Mouse (Mus musculus) embryonic fibroblast, embryonic 13.5 days (primary cell): ENCODE measurements around the gene Spa17.

Experiments used
- CTCF ChIP-seq: IDR thresholded peaks from 2 replicates; pipeline ENCODE4 v1.5.1; 2011; ENCODE audit warnings: mild to moderate bottlenecking, control low read depth, low read length, moderate library complexity, borderline replicate concordance; ENCODE audit not compliant: insufficient read depth
- POLR2A ChIP-seq: IDR thresholded peaks from 2 replicates; pipeline ENCODE4 v1.6.1; 2011; ENCODE audit warnings: low read depth, mild to moderate bottlenecking, control low read depth, low read length, moderate library complexity

- peak; percentile 38 for TF ChIP-seq POLR2A
- TF ChIP-seq CTCF, result no peak
These were observed at the start of gene Spa17 for GRCm38 (mm10) chr9:37613182-37613910.
